Mouse (Mus musculus) spleen, postnatal 4 days (tissue): ENCODE data around the gene Pth2.
"Not testable (repeated sequence)": the region's sequence is repeated elsewhere in the genome, so short reads cannot be mapped to it uniquely, and the experiment has no call there.

Experiments used
- DNase-seq, 2 experiments: peaks; one replicate each; pipeline ENCODE4 v3.0.0; 2022; ENCODE audit warnings: low spot score in 2 of 2

Pth2 gene

DNA sequence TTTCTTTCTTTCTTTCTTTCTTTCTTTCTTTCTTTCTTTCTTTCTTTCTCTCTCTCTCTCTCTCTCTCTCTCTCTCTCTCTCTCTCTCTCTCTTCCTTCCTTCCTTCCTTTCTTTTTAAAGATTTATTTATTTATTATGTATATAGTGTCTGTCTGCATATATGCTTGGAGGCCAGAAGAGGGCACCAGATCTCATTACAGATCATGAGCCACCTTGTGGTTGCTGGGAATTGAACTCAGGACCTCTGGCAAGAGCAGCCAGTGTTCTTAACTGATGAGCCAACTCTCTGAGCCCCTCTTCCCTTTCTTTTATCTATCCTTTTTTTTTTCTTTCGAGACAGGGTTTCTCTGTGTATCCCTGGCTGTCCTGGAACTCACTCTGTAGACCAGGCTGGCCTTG, 7.0 kb upstream of the Pth2 start:
- not testable (repeated sequence) for DNase-seq

DNA sequence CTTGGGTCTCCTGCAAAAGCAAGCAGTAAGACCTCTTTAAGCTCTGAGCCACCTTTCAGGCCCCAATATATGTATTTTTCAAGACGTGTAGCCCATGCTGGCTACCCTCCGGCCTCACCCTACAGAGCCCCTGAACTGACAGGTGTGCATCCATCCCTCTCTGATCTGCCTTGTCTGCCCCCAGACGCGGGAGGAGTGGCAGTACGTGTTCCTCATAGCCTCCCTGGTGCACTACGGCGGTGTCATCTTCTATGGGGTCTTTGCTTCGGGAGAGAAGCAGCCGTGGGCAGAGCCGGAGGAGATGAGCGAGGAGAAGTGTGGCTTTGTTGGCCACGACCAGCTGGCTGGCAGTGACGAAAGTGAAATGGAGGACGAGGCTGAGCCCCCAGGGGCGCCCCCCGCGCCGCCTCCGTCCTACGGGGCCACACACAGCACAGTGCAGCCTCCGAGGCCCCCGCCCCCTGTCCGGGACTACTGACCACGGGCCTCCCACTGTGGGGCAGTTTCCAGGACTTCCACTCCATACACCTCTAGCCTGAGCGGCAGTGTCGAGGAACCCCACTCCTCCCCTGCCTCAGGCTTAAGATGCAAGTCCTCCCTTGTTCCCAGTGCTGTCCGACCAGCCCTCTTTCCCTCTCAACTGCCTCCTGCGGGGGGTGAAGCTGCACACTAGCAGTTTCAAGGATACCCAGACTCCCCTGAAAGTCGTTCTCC, 6.1 kb upstream of the Pth2 start:
- no peak for DNase-seq

DNA sequence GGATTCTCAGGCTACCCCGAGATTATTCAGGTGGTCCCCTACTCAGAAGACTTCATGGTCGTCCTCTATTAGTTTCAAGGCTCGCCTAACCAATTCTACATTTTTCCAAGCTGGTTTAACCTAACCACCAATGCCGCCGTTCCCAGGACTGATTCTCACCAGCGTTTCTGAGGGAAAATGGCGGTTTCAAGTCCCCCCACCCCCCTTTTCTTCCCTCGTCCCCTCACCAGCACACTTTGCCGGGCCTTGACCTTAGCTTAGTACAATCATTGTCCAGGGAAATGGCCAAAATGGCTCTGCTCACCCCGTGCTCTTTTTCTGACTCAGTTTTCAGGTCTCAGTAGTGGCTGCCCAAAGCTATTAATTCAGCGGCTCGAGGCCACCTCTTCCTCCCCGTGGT, 5.4 kb upstream of the Pth2 start:
- DNase-seq: no peak

DNA sequence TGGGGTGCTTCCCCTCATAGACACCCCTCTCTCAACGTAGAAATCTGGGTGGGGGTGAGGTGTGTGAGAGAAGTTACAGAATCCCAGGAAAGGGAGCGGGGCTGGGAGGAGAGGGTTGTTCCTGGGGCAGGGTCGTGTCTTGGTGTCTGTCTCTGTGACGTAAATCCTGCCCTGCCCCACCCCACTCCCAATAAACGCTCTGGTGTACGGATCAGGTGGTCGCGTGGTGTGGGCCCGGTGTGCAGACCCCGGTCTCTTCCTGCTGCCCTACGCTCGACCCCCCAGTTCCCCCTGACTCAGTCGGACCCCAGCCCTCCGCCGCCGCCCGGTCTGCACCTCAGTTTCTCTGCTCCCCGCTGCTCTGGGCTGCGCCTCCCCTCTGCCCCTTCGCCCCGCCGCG, 4.9 kb upstream of the Pth2 start:
- no peak for DNase-seq

DNA sequence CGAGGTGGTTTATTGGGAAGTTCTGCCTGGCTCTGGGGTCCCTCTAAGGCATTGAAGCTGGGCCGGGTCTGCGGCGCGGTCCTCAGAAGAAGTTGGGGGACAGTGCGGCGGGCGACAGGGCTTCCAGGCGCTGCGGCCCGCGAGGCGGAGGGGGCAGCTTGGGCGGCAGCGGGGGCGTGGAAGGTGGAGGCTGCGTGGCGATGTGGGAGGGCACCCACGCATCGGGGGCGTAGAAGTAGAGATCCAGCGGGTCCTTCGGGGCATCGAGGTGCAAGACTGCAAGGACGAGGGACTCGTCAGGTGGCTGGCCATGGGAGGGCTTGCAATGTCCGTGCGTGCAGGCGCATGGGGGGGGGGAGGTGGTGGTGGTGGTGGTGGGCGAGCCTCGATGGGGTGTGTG, 4.4 kb upstream of the Pth2 start:
- no peak for DNase-seq

DNA sequence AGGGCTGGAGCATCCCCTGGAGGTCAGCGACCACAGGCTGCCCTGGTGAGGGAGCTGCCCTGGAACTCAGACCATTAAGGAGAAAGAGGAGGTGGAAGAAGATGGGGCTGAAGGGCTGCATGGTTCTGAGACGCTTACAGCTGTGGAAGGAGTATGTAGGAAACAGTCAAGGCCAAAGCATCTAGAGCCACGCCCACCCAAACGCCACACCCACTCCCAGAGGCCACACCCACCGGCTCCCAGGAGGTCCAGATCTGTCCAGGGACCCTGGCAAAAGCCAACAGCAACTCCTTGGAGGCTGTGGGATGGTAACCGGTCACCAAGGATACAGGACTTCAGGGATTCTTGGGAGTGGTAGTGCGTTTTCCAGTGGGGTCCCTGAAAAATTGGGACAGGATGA, 2.2 kb upstream of the Pth2 start:
- no peak for DNase-seq

DNA sequence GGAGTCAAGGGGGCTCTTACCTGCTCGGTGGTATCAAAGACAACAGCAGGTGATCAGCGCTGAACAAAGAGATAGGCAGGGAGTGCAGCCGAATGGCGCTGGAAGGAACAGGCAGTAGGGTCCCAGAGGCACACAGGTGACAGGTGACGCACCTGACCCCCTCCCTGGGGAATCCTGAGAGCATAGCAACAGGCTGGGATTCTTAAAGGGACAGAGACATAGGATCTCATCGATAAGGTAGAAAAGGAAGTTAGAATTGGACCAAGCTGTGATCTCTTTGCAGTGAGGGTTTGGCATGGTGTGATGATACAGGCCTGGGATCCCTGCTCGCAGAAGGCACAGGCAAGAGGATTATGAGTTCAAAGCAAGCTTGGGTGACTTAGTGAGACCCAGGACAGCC, 1.3 kb upstream of the Pth2 start, which contains the start of gene Gfy:
TSS of gene Gfy (minus strand) at position 101 of the 400 bp plus-strand sequence.
- no peak for DNase-seq

DNA sequence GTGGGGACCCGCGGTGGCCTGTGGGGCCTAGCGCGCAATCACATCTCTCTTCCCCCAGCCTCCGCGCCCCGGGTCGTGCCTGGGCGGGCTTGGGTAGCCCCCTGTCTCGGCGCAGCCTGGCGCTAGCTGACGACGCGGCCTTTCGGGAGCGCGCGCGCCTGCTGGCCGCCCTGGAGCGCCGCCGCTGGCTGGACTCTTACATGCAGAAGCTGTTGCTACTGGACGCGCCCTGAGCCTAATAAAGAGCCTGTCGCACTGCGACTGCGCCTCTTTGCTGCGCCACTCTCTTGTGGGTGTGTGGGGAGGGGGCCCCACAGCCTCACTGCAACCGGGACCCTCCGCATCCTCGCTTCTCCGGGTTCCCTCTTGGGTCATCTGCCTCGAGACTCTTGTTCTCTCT, 745 bp downstream of the Pth2 start:
- peak; percentile 28 to 75 for DNase-seq

DNA sequence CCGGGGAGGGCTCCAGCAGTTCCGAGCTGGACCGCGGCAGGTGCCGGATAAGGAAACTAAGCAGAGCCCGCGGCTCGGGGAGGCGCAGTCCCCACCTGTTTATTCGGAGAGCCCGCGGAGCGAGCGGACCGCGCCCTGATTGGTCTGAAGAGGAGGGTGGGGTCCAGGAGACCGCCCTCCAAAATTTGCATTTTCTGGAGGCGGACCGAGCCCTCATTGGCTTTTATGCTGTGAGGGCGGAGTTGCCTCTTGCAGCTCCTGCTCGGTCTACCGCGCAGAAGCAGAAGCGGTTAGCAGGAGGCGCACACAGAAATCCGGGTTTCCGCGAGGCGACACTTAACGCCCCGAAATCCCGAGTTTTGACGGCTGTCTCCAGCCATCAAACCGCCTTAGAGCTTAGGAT, 1.4 kb downstream of the Pth2 start:
- DNase-seq: peak; percentile 88 to 92

DNA sequence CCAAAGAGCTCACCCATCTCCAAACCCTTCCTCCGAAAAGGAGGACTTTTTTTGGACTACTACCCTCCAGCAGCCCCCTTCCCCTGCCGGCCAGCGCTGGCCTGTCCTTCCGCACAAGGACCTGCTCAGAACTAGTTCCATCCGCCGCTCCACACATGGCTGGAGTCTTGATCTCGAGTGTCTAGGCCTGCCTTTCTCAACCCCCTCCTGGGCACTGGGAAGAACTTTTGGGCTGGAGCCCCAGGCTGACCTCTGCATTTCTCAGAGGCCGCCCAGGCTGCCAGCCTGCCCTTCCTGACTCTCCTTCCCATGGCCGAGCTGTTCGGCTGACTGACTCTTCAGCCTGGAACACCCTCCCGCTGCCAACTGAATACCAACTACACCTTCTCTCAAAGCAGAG, 1.8 kb downstream of the Pth2 start:
- no peak for DNase-seq

DNA sequence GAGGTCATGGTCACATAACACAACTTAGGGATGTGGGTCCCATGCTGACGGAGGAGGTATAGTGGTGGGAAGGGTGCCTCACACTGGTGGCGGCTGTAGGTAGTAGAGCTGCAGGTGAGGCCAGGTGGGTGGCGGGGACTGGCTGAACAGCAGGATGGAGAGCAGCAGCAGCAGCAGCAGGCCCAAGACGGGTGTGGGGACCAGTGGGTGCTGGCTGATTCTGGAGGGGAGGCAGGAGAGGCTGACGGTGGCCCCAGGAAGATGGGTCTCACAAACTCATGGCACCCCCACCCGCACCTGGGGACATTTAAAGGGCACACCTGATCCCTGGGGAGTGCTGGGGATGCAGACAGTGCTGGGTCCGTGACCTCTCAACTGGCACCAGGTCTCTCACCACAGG, 2.9 kb downstream of the Pth2 start:
- no peak for DNase-seq

DNA sequence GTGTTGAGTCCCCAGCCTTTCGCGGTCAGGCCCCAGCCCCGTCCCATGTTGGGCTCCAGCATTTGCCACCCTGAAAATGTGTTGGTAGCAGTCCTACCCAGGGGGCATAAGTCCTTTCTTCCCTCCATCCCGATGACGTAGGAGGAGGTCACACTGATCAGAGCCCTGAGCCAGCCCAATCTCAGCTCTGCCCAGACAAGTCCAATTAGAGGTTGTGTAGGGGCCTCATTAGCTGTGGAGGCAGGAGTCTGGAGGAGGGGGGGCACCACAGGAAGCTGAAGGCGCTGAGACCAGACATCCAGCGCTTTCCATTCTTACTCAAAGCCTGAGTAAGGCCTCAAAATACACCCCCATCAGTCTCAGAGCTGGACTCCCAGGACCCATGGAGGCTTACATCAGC, 5.1 kb downstream of the Pth2 start:
- DNase-seq: no peak

DNA sequence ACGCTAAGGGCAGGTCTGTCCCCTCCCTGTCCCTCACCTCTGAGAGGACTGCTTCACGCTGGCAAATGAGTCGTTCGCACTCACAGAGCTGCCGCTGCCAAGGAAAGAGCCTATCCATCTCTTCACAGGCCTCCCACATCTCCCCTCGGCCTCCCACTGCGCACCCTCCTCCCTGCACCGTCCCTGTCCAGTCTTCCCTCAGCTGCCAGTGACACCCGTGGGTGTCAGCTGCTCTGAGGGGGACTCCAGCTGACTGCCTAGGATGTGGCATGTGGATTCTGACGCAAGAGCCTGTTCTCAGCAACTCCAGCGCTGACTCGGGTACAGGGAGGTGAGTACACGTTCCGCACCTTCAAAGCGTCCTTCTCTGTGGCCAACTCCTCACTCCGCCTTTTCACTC, 8.8 kb downstream of the Pth2 start:
- DNase-seq: no peak

DNA sequence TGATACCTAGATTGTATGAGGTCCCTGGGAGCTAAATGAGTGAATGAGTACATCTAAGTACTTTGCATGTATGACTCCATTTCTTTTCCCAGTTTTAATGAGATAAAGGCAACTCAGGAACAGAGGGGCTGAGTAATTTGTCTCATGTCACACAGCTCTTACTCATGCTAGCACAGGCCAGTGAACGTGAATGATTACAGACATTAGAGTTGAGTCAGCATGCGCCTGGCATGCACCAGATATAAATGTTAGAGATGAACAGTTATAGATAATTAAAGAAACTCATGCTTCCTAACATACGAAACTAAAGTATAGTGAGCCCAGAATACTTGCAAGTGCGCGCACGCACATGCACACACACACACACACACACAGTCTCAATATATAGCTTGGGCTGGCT, 9.4 kb downstream of the Pth2 start:
- no peak for DNase-seq

DNA sequence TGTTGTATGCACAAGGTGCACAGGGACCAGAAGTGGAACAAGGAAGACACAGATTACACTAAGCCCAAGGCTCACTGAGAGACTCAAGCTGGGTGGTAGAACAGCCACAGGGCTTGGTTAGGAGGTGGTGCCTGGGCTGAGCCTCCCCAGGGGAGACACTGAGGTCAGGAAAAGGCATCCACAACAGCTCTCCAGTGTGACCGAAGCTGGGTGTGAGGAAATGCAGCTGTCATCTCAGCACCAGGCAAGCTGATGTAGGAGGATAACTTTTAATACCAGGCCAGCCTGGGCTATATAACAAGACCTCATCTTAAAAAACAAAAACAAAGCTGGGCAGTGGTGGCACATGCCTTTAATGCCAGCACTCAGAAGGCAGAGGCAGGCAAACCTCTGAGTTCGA, 10.4 kb downstream of the Pth2 start:
- DNase-seq: no peak

DNA sequence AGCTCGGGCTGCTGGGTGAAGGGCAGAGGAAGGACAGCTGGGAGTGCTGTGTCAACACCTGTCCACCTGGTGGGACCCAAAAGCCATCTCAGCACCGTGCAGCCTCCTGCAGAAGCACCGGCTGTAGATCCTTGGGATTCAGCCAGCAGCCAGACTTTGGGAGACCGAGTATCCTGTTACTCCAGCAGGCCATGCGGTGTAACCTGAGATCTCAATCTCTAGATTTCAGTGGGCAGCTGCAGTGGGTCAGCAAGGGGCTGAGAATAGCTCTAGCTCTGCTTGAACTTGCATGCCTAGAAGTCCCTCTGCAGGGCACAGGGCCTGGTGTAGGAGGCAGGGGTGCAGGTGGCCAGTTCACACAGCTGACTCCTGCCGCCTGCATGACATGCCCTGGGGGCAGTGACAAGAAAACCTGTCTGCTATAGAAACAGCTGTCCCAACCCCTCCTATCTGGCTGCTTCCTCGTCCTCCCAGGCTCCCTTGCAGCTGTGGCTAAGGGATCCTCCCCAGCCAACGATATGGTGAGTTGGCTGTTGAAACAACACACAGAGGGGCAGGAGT, 11.1 kb downstream of the Pth2 start:
- no peak for DNase-seq

DNA sequence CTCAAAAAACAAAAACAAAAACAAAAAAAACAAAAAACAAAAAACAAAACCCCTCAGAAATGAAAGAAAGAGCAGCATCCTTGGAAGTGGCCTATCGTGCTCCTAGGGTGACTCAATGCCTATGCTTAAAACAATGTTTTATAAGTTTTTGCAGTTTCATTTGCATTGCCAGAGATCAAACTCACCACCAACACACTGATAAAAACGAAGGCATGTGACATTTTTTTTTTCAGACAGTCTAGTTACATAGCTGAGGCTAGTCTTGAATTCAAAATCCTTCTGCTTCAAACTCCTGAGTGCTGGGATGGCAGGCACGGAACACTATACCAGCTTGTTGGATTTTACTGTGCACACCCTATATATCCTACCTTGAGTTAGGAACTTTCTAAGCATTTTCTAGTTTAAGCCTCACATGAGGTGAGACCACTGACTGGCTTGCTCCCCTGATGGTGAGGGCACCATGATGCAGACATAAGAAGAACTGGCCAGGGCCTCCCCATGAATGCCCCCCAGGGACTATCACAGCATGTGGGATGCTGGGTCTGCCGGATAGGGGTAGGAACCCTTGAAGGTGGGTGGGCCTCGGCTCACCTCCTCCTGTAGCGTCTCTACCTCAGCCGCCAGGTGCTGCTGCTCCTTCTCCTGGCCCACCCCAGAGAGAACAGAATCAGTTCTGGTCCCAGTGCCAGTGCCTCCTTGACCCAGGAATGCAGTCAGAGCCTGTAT, 12.0 kb downstream of the Pth2 start:
- DNase-seq: no peak

DNA sequence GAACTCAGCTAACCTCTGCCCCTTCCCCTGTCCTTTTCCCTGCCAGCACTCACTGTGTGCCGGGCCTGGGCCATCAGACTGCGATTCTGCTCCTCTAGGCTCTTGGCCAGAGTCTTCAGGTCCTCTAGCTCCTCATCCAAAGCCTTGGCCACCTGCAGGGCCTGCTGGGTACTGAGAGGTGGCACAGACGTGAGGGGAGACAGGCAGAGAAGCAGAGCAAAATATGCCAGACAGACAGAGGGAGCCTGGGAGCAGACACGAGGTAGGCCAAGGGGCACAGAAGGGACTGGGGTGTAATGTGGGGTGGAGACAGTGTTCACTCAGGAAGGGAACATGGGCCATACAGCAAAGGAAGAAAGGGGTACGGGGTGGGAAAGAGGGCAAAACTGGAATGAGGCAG, 12.6 kb downstream of the Pth2 start:
- DNase-seq: no peak

DNA sequence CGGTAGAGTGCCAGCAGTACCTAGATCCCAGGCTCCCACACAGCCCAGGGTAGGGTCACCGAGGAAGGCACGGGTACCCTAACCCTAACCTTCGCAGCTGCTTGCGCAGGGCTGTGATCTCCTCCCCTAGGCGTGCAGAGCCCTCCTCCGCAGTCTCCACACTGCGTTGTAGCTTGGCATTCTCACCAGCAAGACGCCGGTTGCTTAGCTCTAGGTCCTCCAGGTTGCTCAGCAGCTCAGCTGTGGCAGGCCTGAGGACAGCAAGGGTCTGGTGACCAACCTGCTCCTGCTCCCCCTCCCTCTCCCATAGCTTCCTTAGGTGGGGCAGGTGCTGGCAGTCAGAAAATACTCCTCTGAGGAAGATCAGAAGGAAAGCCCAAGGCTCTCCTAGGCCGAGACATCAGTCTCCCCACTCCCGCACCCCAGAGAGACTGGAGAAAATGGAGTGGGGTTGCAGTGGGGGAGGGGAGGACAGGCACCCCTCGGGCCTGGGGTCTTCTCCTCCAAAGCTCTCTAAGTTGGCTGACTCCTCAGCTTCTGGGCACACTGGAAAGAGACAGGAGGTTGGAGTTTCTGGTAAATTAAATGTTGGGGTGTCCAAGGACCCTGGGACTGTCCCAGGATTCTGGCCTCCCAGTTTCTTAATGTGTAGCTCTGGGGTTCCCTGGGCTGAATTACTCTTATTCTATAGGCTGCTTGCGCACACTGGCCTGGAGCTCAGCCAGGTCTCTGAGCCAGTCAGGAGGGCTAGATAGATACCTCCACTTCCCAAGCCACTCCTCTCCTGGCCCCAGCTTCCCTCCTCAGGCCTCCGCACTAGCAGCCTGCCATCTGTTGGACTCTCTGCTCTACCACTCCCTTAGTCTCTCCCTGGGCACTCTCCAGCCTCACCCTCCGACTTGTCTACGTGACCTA, 13.3 kb downstream of the Pth2 start:
- no peak for DNase-seq

DNA sequence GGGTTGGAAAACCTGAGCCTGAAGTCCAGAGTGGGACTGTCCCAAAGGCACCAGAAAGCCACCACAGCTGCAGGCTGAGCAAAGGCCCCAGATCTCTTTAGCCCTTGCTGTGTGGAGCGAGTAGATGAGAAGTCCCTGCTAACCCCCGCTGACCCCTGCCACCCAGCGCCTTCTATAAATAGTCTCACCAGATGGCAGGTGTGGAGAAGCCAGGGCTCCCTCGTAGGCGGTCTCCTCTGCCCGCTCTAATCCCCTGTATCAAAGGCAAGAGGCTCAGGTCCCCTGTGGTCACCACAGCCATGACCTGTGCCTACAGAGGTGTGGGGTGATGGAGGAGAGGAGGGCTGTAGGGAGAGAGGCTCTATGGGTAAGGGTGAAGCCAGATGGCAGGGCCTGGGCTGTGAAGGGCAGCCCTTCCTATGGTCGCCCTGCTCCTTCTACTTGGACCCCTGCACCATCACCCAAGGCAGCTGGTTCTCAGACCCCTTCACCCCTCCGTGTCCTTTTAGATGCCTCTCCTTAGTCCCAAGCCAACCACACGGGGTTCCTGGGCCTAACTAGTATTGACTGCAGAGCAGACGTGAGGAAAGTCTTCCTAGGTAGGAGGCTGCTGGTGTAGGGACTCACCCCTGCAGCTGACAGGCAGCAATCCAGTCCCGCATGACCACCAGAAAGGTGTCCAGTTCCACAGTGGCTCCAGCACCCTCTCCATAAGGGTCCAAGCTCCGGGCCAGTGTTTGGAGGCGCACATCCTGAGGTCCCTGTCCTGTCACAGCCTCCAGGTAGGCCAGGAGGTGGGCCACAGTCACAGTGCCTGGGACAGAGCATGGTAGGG, 14.8 kb downstream of the Pth2 start:
- no peak for DNase-seq

DNA sequence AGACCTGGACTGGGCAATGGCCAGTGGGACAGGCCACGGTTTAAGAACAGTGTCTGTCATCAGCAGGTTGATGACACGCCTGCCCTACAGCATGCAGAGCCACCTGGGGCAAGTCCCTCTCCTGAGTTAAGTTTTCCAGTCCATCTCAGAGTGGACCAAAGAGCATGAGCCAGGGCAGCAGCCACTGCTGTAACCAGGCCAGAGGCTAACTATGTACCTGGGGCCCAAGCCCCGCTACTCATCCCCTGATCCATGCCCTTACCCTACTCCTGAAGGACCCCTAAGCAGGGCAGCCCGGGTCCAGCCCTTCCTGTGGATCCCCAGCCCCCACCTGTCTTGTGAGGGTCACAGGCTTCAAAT, 15.4 kb downstream of the Pth2 start:
- DNase-seq: no peak
